Mouse (Mus musculus): ENCODE measurements around the gene Utp6. TPM values are rescaled to one million over a fixed set of nuclear protein-coding genes. Genes with fewer than 3 reads are reported as not detected.

Gene Utp6
- total and polyA plus RNA-seq, 3 experiments: 6.2 to 126 (median 41.9) TPM

DNA sequence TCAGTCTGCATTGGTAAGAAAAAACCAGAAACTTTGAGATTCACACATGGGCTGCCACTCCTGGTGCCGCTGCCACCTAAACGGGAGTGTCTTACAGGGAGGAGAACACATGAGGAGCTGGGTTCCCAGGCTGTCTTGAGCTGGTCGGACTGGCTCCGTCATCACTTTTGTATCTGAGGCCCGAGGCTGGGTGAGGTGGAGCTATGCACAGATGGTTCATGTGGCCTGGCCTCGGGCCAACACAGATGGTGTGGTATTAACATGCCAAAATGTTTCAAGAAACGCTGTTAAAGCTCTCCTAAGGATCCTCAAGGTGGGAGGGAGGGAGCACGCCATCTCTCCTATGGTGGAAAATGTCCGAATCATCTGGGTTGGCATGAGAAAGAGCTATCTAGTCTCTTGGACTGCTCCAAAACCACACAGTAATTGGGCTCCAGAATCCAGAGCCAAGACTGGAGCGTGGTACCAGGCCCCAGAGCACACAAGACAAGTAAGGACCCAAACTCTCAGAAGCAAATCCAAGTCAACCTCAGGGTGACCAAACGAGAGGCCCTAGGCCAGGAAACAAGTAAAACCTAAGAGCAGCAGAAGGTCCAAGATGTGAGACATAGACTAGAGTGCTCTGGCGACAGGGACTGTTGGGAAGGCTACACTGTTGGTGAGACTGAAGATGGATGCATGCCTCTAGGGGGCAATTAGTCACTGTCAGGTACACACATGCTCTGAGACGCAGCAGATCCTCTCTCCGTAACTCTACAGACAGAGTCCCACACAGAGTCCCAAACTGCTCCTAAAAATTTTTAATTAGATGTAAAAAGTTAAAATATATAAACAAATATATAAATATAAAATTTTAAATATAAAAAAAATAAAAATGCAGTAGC lies 53.3 kb downstream of the Utp6 start:
- no peak for TF ChIP-seq POLR2AphosphoS5 (IDR thresholded peaks at IDR 0.05; ENCODE audit: insufficient replicate concordance, low read depth, low read length)
- no peak for TF ChIP-seq CTCF (IDR thresholded peaks at IDR 0.05; ENCODE audit: low read depth, low read length)
- no peak for TF ChIP-seq TAL1 (conservative IDR thresholded peaks at IDR 0.05; ENCODE audit: low read depth, low read length)
- TF ChIP-seq GATA1 (IDR thresholded peaks at IDR 0.05; ENCODE audit: borderline replicate concordance, low read length): no peak
- TF ChIP-seq GATA2 (IDR thresholded peaks at IDR 0.05; ENCODE audit: borderline replicate concordance, low read depth, low read length): no peak
- DNase-seq (ENCODE audit: low spot score) (no peak), ATAC-seq (ENCODE audit: extremely low read depth, insufficient number of reproducible peaks, low FRiP score, poor library complexity, severe bottlenecking) (no peak)
- H3K4me1 ChIP-seq (ENCODE audit: insufficient read depth, low read depth, low read length): no peaks in the 10 kb centered on the region
- no peaks in the 10 kb centered on the region for H3K36me3 ChIP-seq (replicated peaks)
- H3K9me3 ChIP-seq (replicated peaks): no peaks in the 10 kb centered on the region
- peaks cover 23% of the 10 kb centered on the region for H3K27me3 ChIP-seq (ENCODE audit: insufficient read depth, low read length)
- no peak overlapping the region for H3K4me3 ChIP-seq (ENCODE audit: low read depth, low read length)

DNA sequence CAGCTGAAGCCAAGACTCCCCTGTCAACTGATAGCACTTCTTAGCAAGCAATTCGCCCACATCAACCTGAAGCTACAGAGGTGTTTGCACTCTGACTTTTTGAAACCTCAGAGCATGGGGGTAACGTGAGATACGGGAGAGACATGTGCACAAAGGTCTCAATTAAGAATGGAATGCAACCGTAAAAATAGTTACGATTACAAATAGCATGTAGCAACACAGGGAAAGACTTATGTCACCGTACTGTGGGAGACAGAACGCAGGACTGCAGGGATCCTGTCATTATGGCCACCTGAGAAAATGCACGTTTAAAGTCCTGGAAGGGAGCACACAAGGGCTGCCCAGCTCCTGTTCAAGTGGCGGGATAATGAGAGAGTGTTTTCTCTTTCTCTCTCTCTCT lies 55.3 kb downstream of the Utp6 start:
- TF ChIP-seq POLR2AphosphoS5 (IDR thresholded peaks at IDR 0.05; ENCODE audit: insufficient replicate concordance, low read depth, low read length) (no peak), GATA2 (IDR thresholded peaks at IDR 0.05; ENCODE audit: borderline replicate concordance, low read depth, low read length) (no peak)
- H3K27me3 ChIP-seq (ENCODE audit: insufficient read depth, low read length): peaks cover 30% of the 10 kb centered on the region
- H3K36me3 ChIP-seq (replicated peaks): no peaks in the 10 kb centered on the region
- H3K4me1 ChIP-seq (ENCODE audit: insufficient read depth, low read depth, low read length): no peaks in the 10 kb centered on the region
- H3K9me3 ChIP-seq (replicated peaks): no peaks in the 10 kb centered on the region
- H3K4me3 ChIP-seq (ENCODE audit: low read depth, low read length): no peak overlapping the region
- ATAC-seq (ENCODE audit: extremely low read depth, insufficient number of reproducible peaks, low FRiP score, poor library complexity, severe bottlenecking) (no peak), DNase-seq (ENCODE audit: low spot score) (no peak)

DNA sequence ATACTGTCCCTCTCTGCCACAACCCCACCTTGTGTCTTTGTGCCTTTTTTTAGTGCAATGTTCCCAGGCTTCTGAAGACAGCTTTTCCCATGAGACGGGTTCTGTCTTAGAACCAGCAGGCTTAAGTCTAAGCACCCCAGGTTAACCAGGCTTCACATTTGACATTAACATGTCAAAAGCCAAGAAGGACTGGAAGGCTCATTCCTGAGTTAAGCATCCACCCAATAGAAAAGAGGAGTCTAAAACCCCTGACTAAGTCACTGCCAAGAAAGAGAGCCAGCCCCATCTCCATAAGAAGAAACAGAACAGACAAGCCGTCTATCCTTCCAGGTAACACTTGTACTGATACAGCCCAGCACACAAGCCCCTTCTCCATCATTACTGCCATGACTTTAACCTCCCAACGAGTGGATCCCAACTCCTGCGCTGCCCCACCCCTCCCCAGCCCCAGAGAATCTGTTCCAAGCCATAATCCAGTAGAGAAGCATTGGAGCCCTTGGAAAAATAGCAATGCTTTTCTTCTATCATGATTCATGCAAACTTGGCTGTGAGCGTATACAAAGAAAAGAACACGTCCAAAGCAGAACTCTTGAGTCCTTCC lies 59.2 kb downstream of the Utp6 start:
- ATAC-seq (ENCODE audit: extremely low read depth, insufficient number of reproducible peaks, low FRiP score, poor library complexity, severe bottlenecking): no peak
- H3K4me1 ChIP-seq (ENCODE audit: insufficient read depth, low read depth, low read length): no peaks in the 10 kb centered on the region
- H3K27me3 ChIP-seq (ENCODE audit: insufficient read depth, low read length): peaks cover 20% of the 10 kb centered on the region
- no peaks in the 10 kb centered on the region for H3K36me3 ChIP-seq (replicated peaks)
- TF ChIP-seq TAL1 (conservative IDR thresholded peaks at IDR 0.05; ENCODE audit: low read depth, low read length) (no peak), GATA1 (IDR thresholded peaks at IDR 0.05; ENCODE audit: borderline replicate concordance, low read length) (no peak), CTCF (IDR thresholded peaks at IDR 0.05; ENCODE audit: low read depth, low read length) (no peak), POLR2AphosphoS5 (IDR thresholded peaks at IDR 0.05; ENCODE audit: insufficient replicate concordance, low read depth, low read length) (no peak), GATA2 (IDR thresholded peaks at IDR 0.05; ENCODE audit: borderline replicate concordance, low read depth, low read length) (no peak)
- H3K9me3 ChIP-seq (replicated peaks): no peaks in the 10 kb centered on the region
- no peak for DNase-seq (ENCODE audit: low spot score)
- no peak overlapping the region for H3K4me3 ChIP-seq (ENCODE audit: low read depth, low read length)

GRCm38 (mm10) chr11:79901146-79901545 lies 61.0 kb downstream of the Utp6 start:
- no peaks in the 10 kb centered on the region for H3K9me3 ChIP-seq (replicated peaks)
- H3K27me3 ChIP-seq (ENCODE audit: insufficient read depth, low read length): peaks cover 22% of the 10 kb centered on the region
- TF ChIP-seq TAL1 (conservative IDR thresholded peaks at IDR 0.05; ENCODE audit: low read depth, low read length) (no peak), GATA1 (IDR thresholded peaks at IDR 0.05; ENCODE audit: borderline replicate concordance, low read length) (no peak), GATA2 (IDR thresholded peaks at IDR 0.05; ENCODE audit: borderline replicate concordance, low read depth, low read length) (no peak), CTCF (IDR thresholded peaks at IDR 0.05; ENCODE audit: low read depth, low read length) (no peak), POLR2AphosphoS5 (IDR thresholded peaks at IDR 0.05; ENCODE audit: insufficient replicate concordance, low read depth, low read length) (no peak)
- DNase-seq (ENCODE audit: low spot score) (no peak), ATAC-seq (ENCODE audit: extremely low read depth, insufficient number of reproducible peaks, low FRiP score, poor library complexity, severe bottlenecking) (no peak)
- H3K4me3 ChIP-seq (ENCODE audit: low read depth, low read length): no peak overlapping the region
- no peaks in the 10 kb centered on the region for H3K4me1 ChIP-seq (ENCODE audit: insufficient read depth, low read depth, low read length)
- no peaks in the 10 kb centered on the region for H3K36me3 ChIP-seq (replicated peaks)

DNA sequence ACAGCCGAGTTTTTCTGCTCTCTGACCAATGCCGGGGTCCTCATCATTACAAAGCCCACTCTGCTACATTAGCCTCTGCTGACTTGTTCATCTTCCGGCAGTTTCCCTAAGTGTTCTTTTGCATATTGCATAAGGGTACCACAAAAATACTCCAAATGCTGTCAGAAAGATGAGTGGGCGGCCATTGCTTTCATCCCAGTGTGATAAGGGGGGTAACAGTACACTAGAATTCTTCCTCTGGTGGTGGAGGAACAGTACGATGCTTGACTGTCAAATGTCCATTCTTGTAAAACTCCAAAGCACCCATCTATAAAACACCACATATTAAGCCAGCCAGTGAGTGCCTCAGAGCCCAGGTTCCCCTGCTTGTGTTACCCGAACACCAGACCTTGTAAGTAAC lies 69.9 kb downstream of the Utp6 start:
- Histone ChIP-seq H3K27me3 (ENCODE audit: insufficient read depth, low read length) (peaks cover 17% of the 10 kb centered on the region), H3K4me1 (ENCODE audit: insufficient read depth, low read depth, low read length) (no peaks in the 10 kb centered on the region), H3K4me3 (ENCODE audit: low read depth, low read length) (no peak overlapping the region), H3K9me3 (replicated peaks) (no peaks in the 10 kb centered on the region), H3K36me3 (replicated peaks) (no peaks in the 10 kb centered on the region)
- TF ChIP-seq TAL1 (conservative IDR thresholded peaks at IDR 0.05; ENCODE audit: low read depth, low read length) (no peak), GATA2 (IDR thresholded peaks at IDR 0.05; ENCODE audit: borderline replicate concordance, low read depth, low read length) (no peak), POLR2AphosphoS5 (IDR thresholded peaks at IDR 0.05; ENCODE audit: insufficient replicate concordance, low read depth, low read length) (no peak), CTCF (IDR thresholded peaks at IDR 0.05; ENCODE audit: low read depth, low read length) (no peak), GATA1 (IDR thresholded peaks at IDR 0.05; ENCODE audit: borderline replicate concordance, low read length) (no peak)
- ATAC-seq (ENCODE audit: extremely low read depth, insufficient number of reproducible peaks, low FRiP score, poor library complexity, severe bottlenecking) (no peak), DNase-seq (ENCODE audit: low spot score) (no peak)

DNA sequence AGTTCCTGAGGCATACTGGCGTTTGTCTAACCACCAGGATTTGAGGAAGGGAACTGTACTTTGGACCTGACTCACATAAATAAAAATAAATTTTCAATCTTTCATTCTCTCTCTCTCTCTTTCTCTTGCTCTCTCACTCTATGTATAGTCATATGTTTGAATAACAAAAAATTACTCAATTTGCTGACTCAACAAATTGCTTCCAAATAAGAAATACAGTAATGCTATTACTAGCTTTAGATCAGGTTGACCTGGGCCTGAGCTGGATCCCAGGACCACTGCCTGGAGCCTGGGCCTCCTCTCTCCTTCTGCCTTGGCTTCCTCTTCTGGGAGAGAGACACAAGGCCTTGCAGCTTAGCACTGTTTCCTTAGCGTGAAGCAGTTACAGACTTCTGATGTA lies 71.4 kb downstream of the Utp6 start:
- H3K27me3 ChIP-seq (ENCODE audit: insufficient read depth, low read length): peaks cover 17% of the 10 kb centered on the region; the same call in 1 of the 2 replicates
- TF ChIP-seq POLR2AphosphoS5 (IDR thresholded peaks at IDR 0.05; ENCODE audit: insufficient replicate concordance, low read depth, low read length) (no peak), TAL1 (conservative IDR thresholded peaks at IDR 0.05; ENCODE audit: low read depth, low read length) (no peak), GATA2 (IDR thresholded peaks at IDR 0.05; ENCODE audit: borderline replicate concordance, low read depth, low read length) (no peak), CTCF (IDR thresholded peaks at IDR 0.05; ENCODE audit: low read depth, low read length) (no peak), GATA1 (IDR thresholded peaks at IDR 0.05; ENCODE audit: borderline replicate concordance, low read length) (no peak)
- H3K4me3 ChIP-seq (ENCODE audit: low read depth, low read length): no peak overlapping the region
- ATAC-seq (ENCODE audit: extremely low read depth, insufficient number of reproducible peaks, low FRiP score, poor library complexity, severe bottlenecking): no peak
- no peaks in the 10 kb centered on the region for H3K9me3 ChIP-seq (replicated peaks)
- H3K4me1 ChIP-seq (ENCODE audit: insufficient read depth, low read depth, low read length): no peaks in the 10 kb centered on the region
- no peak for DNase-seq (ENCODE audit: low spot score)
- no peaks in the 10 kb centered on the region for H3K36me3 ChIP-seq (replicated peaks)

Measured in G1E (cell line).